ENCODE assay signal across 8 mouse cellular contexts in genomic region chr14:21985981-21986732, GRCm38 (mm10). TPM values are rescaled to one million over a fixed set of nuclear protein-coding genes. Genes with fewer than 3 reads are reported as not detected.
DNase-seq lines count a peak whose midpoint lies in the region; ATAC-seq and TF ChIP-seq lines count a peak whose summit lies in the region.

No protein-coding gene starts in this region.

- peak overlapping the region; percentile 84 for H3K4me2 ChIP-seq in hindbrain, embryonic 16.5 days (ENCODE audit: low read length)

- H3K27ac ChIP-seq in hindbrain, embryonic 16.5 days (ENCODE audit: low read depth, low read length) = peak overlapping the region; percentile 92
- no peak overlapping the region for H3K27ac ChIP-seq in left cerebral cortex, adult 2 months

- under 1% methylated on average over 51 of the region's 62 CpGs for WGBS in hindbrain, embryonic 16.5 days

- peak overlapping the region; percentile 75 for H3K4me3 ChIP-seq in hindbrain, embryonic 16.5 days (ENCODE audit: low read length)
- H3K4me3 ChIP-seq in left cerebral cortex, adult 2 months = peak overlapping the region; percentile 58

- peak; percentile 78 for TF ChIP-seq CTCF in left cerebral cortex, adult 2 months (IDR thresholded peaks at IDR 0.05)

- no peaks in the 10 kb centered on the region for H3K36me3 ChIP-seq in hindbrain, embryonic 16.5 days (ENCODE audit: control insufficient read depth, insufficient read depth, low read length)

- DNase-seq in R1 (ENCODE audit: low read depth, low spot score) = peak; percentile 55
- peak; percentile 84 to 89 for DNase-seq in cerebellum, postnatal 25 days
- DNase-seq in gastrocnemius, adult 8-10 months (ENCODE audit: low spot score in 2 of 2) = peak; percentile 79 to 86
- DNase-seq in left cerebral cortex, adult 2 months (ENCODE audit: extremely low spot score in 1 of 2, low spot score in 2 of 2) = peak; percentile 79 to 84
- DNase-seq in lung, postnatal 4 days = peak; percentile 92 to 94
- peak; percentile 76 to 85 for DNase-seq in right cerebral cortex, adult 2 months (ENCODE audit: low spot score in 2 of 2)
- peak; percentile 78 for DNase-seq in urinary bladder, postnatal 25 days (ENCODE audit: low spot score)

- intact Hi-C loops in left cerebral cortex, adult 2 months (cut with DNase I) = loop anchor here (1.0 to 10.0 kb wide), 5 partner anchors 459 to 1419 kb away; no protein-coding TSS in a partner anchor

- no peak for ATAC-seq in hindbrain, embryonic 16.5 days

- no peaks in the 10 kb centered on the region for H3K9me3 ChIP-seq in hindbrain, embryonic 16.5 days (ENCODE audit: control insufficient read depth, low read length)

- peak overlapping the region; percentile 83 for H3K9ac ChIP-seq in hindbrain, embryonic 16.5 days (ENCODE audit: low read depth, low read length)

- H3K27me3 ChIP-seq in hindbrain, embryonic 16.5 days (replicated peaks; ENCODE audit: control insufficient read depth, insufficient read depth, low read length) = peaks cover 4% of the 10 kb centered on the region; the same call in 1 of the 2 replicates

- peaks cover 46% of the 10 kb centered on the region for H3K4me1 ChIP-seq in hindbrain, embryonic 16.5 days (ENCODE audit: control insufficient read depth, insufficient read depth, low read depth, low read length)

RNA-seq across cellular contexts. Expression of gene Zfp503, which starts 3.2 kb away (rescaled TPM):
- 10 to 100 TPM in 2 of 4 experiments, 1 to 10 TPM in 2; 5.8 to 17.2 (median 10.4) TPM for total RNA-seq in gastrocnemius, adult 8-10 months (2022)
- 8.0 and 9.9 TPM in 2 replicates for polyA plus RNA-seq in hindbrain, embryonic 16.5 days (2015; fragmentation: Nextera tagmentation; extraction: Ambion mirVana)
- 1 to 10 TPM; 2.2 to 3.3 TPM for total RNA-seq in left cerebral cortex, adult 2 months (2021)

RNA-seq across cellular contexts. Expression of gene Lrmda, which starts 33.4 kb away (rescaled TPM):
- total RNA-seq in gastrocnemius, adult 8-10 months (2022) = 1 to 10 TPM; 2.2 to 3.2 (median 2.6) TPM
- polyA plus RNA-seq in hindbrain, embryonic 16.5 days (2015; fragmentation: Nextera tagmentation; extraction: Ambion mirVana) = 0.30 and 0.80 TPM in 2 replicates
- under 1 TPM; 0.87 to 0.97 TPM for total RNA-seq in left cerebral cortex, adult 2 months (2021)
